Mouse (Mus musculus): ENCODE data around the gene Dpysl4.

Gene Dpysl4

GRCm38 (mm10) chr7:139149373-139149772 lies 63.6 kb downstream of the Dpysl4 start:
- DNase-seq (ENCODE audit: low spot score in 2 of 2), result no peak

- no peak for DNase-seq (ENCODE audit: low spot score in 2 of 2)
Measured at GRCm38 (mm10) chr7:139151116-139151515, 65.3 kb downstream of the Dpysl4 start.
